Mouse (Mus musculus) MEL (cell line): Measurements from ENCODE around the gene Ppox. TPM values are rescaled to one million over a fixed set of nuclear protein-coding genes. Genes with fewer than 3 reads are reported as not detected.

Source experiments
- DNase-seq: peaks from one replicate; pipeline ENCODE4 v3.0.0; 2011; ENCODE audit warnings: low read depth, low spot score
- H3K27ac ChIP-seq: 2 replicates; pipeline ENCODE4 v1.5.1; 2012; ENCODE audit warnings: low read depth, mild to moderate bottlenecking, control low read depth, low read length, moderate library complexity; ENCODE audit not compliant: control insufficient read depth
- H3K27me3 ChIP-seq, 2 experiments: fragments of 150-350 bp in 1 of 2; sonication (generic) in 1 of 2; 2 replicates each; pipeline ENCODE4 v1.6.1; 2012; ENCODE audit warnings: low read length in 2 of 2, mild to moderate bottlenecking in 2 of 2, improper control_type of control experiment in 1 of 2, moderate library complexity in 1 of 2; ENCODE audit not compliant: insufficient read depth in 2 of 2, control insufficient read depth in 1 of 2
- H3K36me3 ChIP-seq, 2 experiments: 2 replicates each; pipeline ENCODE4 v1.6.1; 2012 to 2014; ENCODE audit warnings: low read length in 2 of 2, improper control_type of control experiment in 1 of 2, inconsistent platforms in 1 of 2, mild to moderate bottlenecking in 1 of 2; ENCODE audit not compliant: insufficient read depth in 2 of 2, control insufficient read depth in 1 of 2
- H3K4me1 ChIP-seq, 2 experiments: fragments of 150-350 bp in 1 of 2; sonication (generic) in 1 of 2; 2 replicates each; pipeline ENCODE4 v1.6.1; 2012; ENCODE audit warnings: low read length in 2 of 2, improper control_type of control experiment in 1 of 2, mild to moderate bottlenecking in 1 of 2; ENCODE audit not compliant: insufficient read depth in 2 of 2, control insufficient read depth in 1 of 2
- H3K4me3 ChIP-seq, 2 experiments: fragments of 150-350 bp in 1 of 2; sonication (generic) in 1 of 2; 2 replicates each; pipeline ENCODE4 v1.5.1; 2012; ENCODE audit warnings: low read depth in 2 of 2, low read length in 2 of 2, mild to moderate bottlenecking in 2 of 2, moderate library complexity in 2 of 2, control low read depth in 1 of 2, improper control_type of control experiment in 1 of 2; ENCODE audit not compliant: control insufficient read depth in 1 of 2, insufficient read depth in 1 of 2
- H3K79me2 ChIP-seq: 2 replicates; pipeline ENCODE4 v1.6.1; 2012; ENCODE audit warnings: mild to moderate bottlenecking, low read length, moderate library complexity; ENCODE audit not compliant: control insufficient read depth, poor library complexity, insufficient read depth
- H3K9ac ChIP-seq: 2 replicates; pipeline ENCODE4 v1.6.1; 2012; ENCODE audit warnings: low read depth, mild to moderate bottlenecking, control low read depth, low read length, moderate library complexity; ENCODE audit not compliant: control insufficient read depth, poor library complexity, severe bottlenecking
- H3K9me3 ChIP-seq: fragments of 150-350 bp; sonication (generic); replicated peaks from 2 replicates; pipeline ENCODE4 v1.6.1; 2012; ENCODE audit warnings: mild to moderate bottlenecking, low read length, improper control_type of control experiment, moderate library complexity; ENCODE audit not compliant: insufficient read depth
- CHD2 ChIP-seq: IDR thresholded peaks from 2 replicates; pipeline ENCODE4 v1.6.1; 2011; ENCODE audit warnings: low read length, improper control_type of control experiment
- CTCF ChIP-seq, 3 experiments: IDR thresholded peaks in 2 of 3; conservative IDR thresholded peaks in 1 of 3; 2 replicates each; pipeline ENCODE4 v1.5.1; 2011 to 2012; ENCODE audit warnings: low read length in 3 of 3, low read depth in 2 of 3, mild to moderate bottlenecking in 2 of 3, improper control_type of control experiment in 1 of 3, inconsistent platforms in 1 of 3, mixed read lengths in 1 of 3, moderate library complexity in 1 of 3; ENCODE audit not compliant: control insufficient read depth in 1 of 3, insufficient read depth in 1 of 3, poor library complexity in 1 of 3, severe bottlenecking in 1 of 3
- EP300 ChIP-seq, 2 experiments: IDR thresholded peaks; 2 replicates each; pipeline ENCODE4 v1.6.1; 2011; ENCODE audit warnings: improper control_type of control experiment in 2 of 2, low read length in 2 of 2, low read depth in 1 of 2, mild to moderate bottlenecking in 1 of 2
- ETS1 ChIP-seq: IDR thresholded peaks from 2 replicates; pipeline ENCODE4 v1.6.1; 2012; ENCODE audit warnings: low read depth, mild to moderate bottlenecking, inconsistent platforms, low read length, improper control_type of control experiment, moderate library complexity
- GATA1 ChIP-seq: IDR thresholded peaks from 2 replicates; pipeline ENCODE4 v1.6.1; 2011; ENCODE audit warnings: low read depth, low read length, improper control_type of control experiment
- HCFC1 ChIP-seq: IDR thresholded peaks from 2 replicates; pipeline ENCODE4 v1.6.1; 2012; ENCODE audit warnings: low read depth, mild to moderate bottlenecking, inconsistent platforms, low read length, improper control_type of control experiment, moderate library complexity
- KAT2A ChIP-seq: conservative IDR thresholded peaks from 2 replicates; pipeline ENCODE4 v1.6.1; 2012; ENCODE audit warnings: low read depth, low read length, improper control_type of control experiment, inconsistent platforms
- MAFK ChIP-seq: IDR thresholded peaks from 2 replicates; pipeline ENCODE4 v1.6.1; 2011; ENCODE audit warnings: low read depth, mild to moderate bottlenecking, low read length, improper control_type of control experiment, borderline replicate concordance
- MAX ChIP-seq: IDR thresholded peaks from 2 replicates; pipeline ENCODE4 v1.6.1; 2011; ENCODE audit warnings: low read length, improper control_type of control experiment
- MAZ ChIP-seq: IDR thresholded peaks from 2 replicates; pipeline ENCODE4 v1.6.1; 2012; ENCODE audit warnings: low read depth, mild to moderate bottlenecking, inconsistent platforms, low read length, improper control_type of control experiment
- MYB ChIP-seq: IDR thresholded peaks from 2 replicates; pipeline ENCODE4 v1.6.1; 2011; ENCODE audit warnings: mild to moderate bottlenecking, low read depth, low read length, improper control_type of control experiment
- MYC ChIP-seq: IDR thresholded peaks from 2 replicates; pipeline ENCODE4 v1.6.1; 2011; ENCODE audit warnings: low read depth, mild to moderate bottlenecking, low read length, improper control_type of control experiment, moderate library complexity
- NELFE ChIP-seq: IDR thresholded peaks from 2 replicates; pipeline ENCODE4 v1.6.1; 2011; ENCODE audit warnings: low read depth, low read length, improper control_type of control experiment
- NRF1 ChIP-seq: IDR thresholded peaks from 2 replicates; pipeline ENCODE4 v1.6.1; 2014; ENCODE audit warnings: low read depth, mild to moderate bottlenecking, inconsistent platforms, low read length, improper control_type of control experiment, moderate library complexity; ENCODE audit not compliant: poor library complexity, insufficient read depth, severe bottlenecking
- POLR2A ChIP-seq, 2 experiments: IDR thresholded peaks; 2 replicates each; pipeline ENCODE4 v1.6.1; 2011 to 2012; ENCODE audit warnings: low read length in 2 of 2, mild to moderate bottlenecking in 2 of 2, control low read depth in 1 of 2, improper control_type of control experiment in 1 of 2, low read depth in 1 of 2, moderate library complexity in 1 of 2; ENCODE audit not compliant: control insufficient read depth in 1 of 2, insufficient read depth in 1 of 2, poor library complexity in 1 of 2
- POLR2AphosphoS2 ChIP-seq: IDR thresholded peaks from 2 replicates; pipeline ENCODE4 v1.6.1; 2011; ENCODE audit warnings: low read length, improper control_type of control experiment
- POLR2AphosphoS5 ChIP-seq: IDR thresholded peaks from 2 replicates; pipeline ENCODE4 v1.6.1; 2012; ENCODE audit warnings: low read depth, borderline replicate concordance, mild to moderate bottlenecking, inconsistent platforms, low read length, moderate library complexity, mixed read lengths
- RAD21 ChIP-seq: IDR thresholded peaks from 2 replicates; pipeline ENCODE4 v1.6.1; 2011; ENCODE audit warnings: mild to moderate bottlenecking, low read depth, low read length, improper control_type of control experiment
- RCOR1 ChIP-seq: IDR thresholded peaks from 2 replicates; pipeline ENCODE4 v1.6.1; 2012; ENCODE audit warnings: low read depth, mild to moderate bottlenecking, inconsistent platforms, low read length, improper control_type of control experiment
- SIN3A ChIP-seq: IDR thresholded peaks from 2 replicates; pipeline ENCODE4 v1.6.1; 2012; ENCODE audit warnings: low read length, improper control_type of control experiment, inconsistent platforms
- SMC3 ChIP-seq: IDR thresholded peaks from 2 replicates; pipeline ENCODE4 v1.6.1; 2011; ENCODE audit warnings: low read depth, low read length, improper control_type of control experiment
- TBP ChIP-seq: IDR thresholded peaks from 2 replicates; pipeline ENCODE4 v1.8.0; 2011; ENCODE audit warnings: low read depth, low read length, improper control_type of control experiment
- TCF12 ChIP-seq: IDR thresholded peaks from 2 replicates; pipeline ENCODE4 v1.6.1; 2014; ENCODE audit warnings: low read depth, mild to moderate bottlenecking, inconsistent platforms, low read length, improper control_type of control experiment, moderate library complexity
- UBTF ChIP-seq: IDR thresholded peaks from 2 replicates; pipeline ENCODE4 v1.6.1; 2012; ENCODE audit warnings: low read depth, mild to moderate bottlenecking, inconsistent platforms, low read length, improper control_type of control experiment, moderate library complexity, borderline replicate concordance; ENCODE audit not compliant: insufficient read depth
- ZC3H11A ChIP-seq: IDR thresholded peaks from 2 replicates; pipeline ENCODE4 v1.6.1; 2012; ENCODE audit warnings: low read depth, mild to moderate bottlenecking, inconsistent platforms, low read length, improper control_type of control experiment
- ZKSCAN1 ChIP-seq: IDR thresholded peaks from 2 replicates; pipeline ENCODE4 v1.6.1; 2012; ENCODE audit warnings: low read depth, mild to moderate bottlenecking, inconsistent platforms, low read length, improper control_type of control experiment, moderate library complexity
- ZNF384 ChIP-seq: IDR thresholded peaks from 2 replicates; pipeline ENCODE4 v1.6.1; 2012; ENCODE audit warnings: low read depth, mild to moderate bottlenecking, inconsistent platforms, low read length, improper control_type of control experiment
- polyA plus RNA-seq, 2 experiments: library from polyadenylated mRNA; stranded (reverse) in 1 of 2; unstranded in 1 of 2; fragments of >175 nt in 1 of 2; fragments of >200 nt in 1 of 2; gene quantifications; 2 replicates each; pipeline versions ENCODE4 v1.2.1 to v1.2.4; 2012; ENCODE audit warnings: low replicate concordance in 2 of 2, low read depth in 1 of 2; ENCODE audit not compliant: insufficient read length in 2 of 2, insufficient read depth in 1 of 2, missing spikeins in 1 of 2
- total RNA-seq: library from RNA; depleted of rRNA; stranded (reverse); fragments of 300-350 nt; gene quantifications from 2 replicates; pipeline ENCODE4 v1.2.3, GENCODE M21; 2012

The Ppox gene
- total and polyA plus RNA-seq, 3 experiments = 27.0 to 63.6 TPM; not detected in 1

GRCm38 (mm10) chr1:171322012-171322411, 41.0 kb upstream of the Ppox start:
- peaks cover 10% of the 10 kb centered on the region for H3K79me2 ChIP-seq
- no peak overlapping the region for H3K9ac ChIP-seq
- TF ChIP-seq KAT2A (no peak), NRF1 (no peak), RCOR1 (no peak), MAZ (no peak), ZNF384 (no peak), TBP (no peak), GATA1 (no peak), ZKSCAN1 (no peak), EP300 (IDR thresholded peaks at IDR 0.05; ENCODE audit: low read depth in 1 of 2, low read length in 2 of 2) (no peak)
- no peaks in the 10 kb centered on the region for H3K9me3 ChIP-seq
- H3K27me3 ChIP-seq = no peaks in the 10 kb centered on the region
- no peaks in the 10 kb centered on the region for H3K4me1 ChIP-seq
- H3K27ac ChIP-seq = no peak overlapping the region
- peaks cover 2 to 6% of the 10 kb centered on the region in 2 experiments; a peak in 3 of 4 replicates for H3K36me3 ChIP-seq
- H3K4me3 ChIP-seq = no peak overlapping the region
- DNase-seq = no peak

- peaks cover 2 to 5% of the 10 kb centered on the region in 2 experiments; a peak in 3 of 4 replicates for H3K36me3 ChIP-seq
- peak; percentile 63 for DNase-seq
- H3K9me3 ChIP-seq = no peaks in the 10 kb centered on the region
- H3K4me3 ChIP-seq = no peak overlapping the region
- no peaks in the 10 kb centered on the region for H3K4me1 ChIP-seq
- no peak overlapping the region for H3K9ac ChIP-seq
- TF ChIP-seq POLR2A (IDR thresholded peaks at IDR 0.05; ENCODE audit: control insufficient read depth in 1 of 2, insufficient read depth in 1 of 2, low read depth in 1 of 2, low read length in 2 of 2, poor library complexity in 1 of 2) (no peak), SIN3A (peak; percentile 34; the same call in 1 of the 2 replicates), HCFC1 (no peak), ZNF384 (peak; percentile 98), MYB (no peak), ZKSCAN1 (no peak), MAX (no peak), MYC (no peak), TCF12 (no peak), ETS1 (no peak), POLR2AphosphoS2 (no peak), POLR2AphosphoS5 (no peak), NELFE (no peak), UBTF (no peak), ZC3H11A (peak; percentile 43; the same call in 1 of the 2 replicates), TBP (no peak), RAD21 (peak; percentile 70), CHD2 (no peak), SMC3 (peak; percentile 67), MAFK (no peak), CTCF (IDR thresholded peaks at IDR 0.05 in 2 of 3, conservative IDR thresholded peaks at IDR 0.05 in 1 of 3; ENCODE audit: control insufficient read depth in 1 of 3, insufficient read depth in 1 of 3, low read depth in 2 of 3, low read length in 3 of 3, poor library complexity in 1 of 3, severe bottlenecking in 1 of 3) (peak in 2 of 3 experiments; percentile 41 to 77; a peak in 4 of 6 replicates)
- peaks cover 7% of the 10 kb centered on the region for H3K79me2 ChIP-seq
- no peaks in the 10 kb centered on the region for H3K27me3 ChIP-seq
- H3K27ac ChIP-seq = no peak overlapping the region
These were observed 40.4 kb upstream of the Ppox start for GRCm38 (mm10) chr1:171321415-171321814.
